Mouse (Mus musculus) embryo, embryonic 10.5 days (tissue): ENCODE data around the gene Prdm16.

ENCODE experiments used
- DNase-seq: peaks from one replicate; pipeline ENCODE4 v3.0.0-alpha.2; 2015; ENCODE audit warnings: low spot score

Prdm16 gene

DNA sequence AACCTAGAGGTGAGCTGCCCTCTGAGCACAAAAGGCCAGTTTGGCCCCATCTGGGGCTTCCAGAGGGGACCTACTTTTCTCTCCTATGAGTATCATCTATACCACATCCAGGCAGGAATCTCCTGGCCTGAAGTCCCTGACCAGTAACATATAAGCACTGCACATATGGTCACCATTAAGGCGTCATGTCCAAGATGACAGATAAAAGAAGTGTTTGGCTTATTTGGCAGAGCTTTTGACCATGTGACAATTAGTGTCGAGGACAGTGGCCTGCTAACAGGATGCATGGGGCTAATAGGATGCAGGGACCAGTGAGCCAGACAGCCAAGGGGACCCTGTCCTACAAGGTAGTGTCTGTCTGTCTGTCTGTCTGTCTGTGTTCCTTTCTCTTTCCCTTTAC lies 250.8 kb downstream of the Prdm16 start:
- peak; percentile 34 for DNase-seq

DNA sequence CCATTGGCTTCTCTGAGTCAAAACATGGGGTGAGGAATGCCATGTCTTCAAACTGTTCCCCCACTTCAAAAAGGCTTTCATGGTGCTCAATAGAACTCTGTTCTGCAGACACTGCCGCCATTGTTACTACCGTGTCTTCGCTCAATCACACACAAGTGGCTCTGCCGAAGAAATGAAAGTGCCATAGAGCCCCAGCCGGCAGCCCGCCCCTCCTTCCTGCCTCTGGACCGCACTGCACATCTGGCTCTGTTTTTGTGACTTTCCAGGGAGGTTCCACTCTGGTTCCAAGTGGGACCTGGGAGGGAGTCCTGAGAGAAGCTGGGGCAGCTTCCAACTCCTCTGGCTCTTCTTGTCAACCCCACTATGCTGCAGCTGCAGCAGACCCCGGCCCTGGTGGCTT lies 251.5 kb downstream of the Prdm16 start:
- no peak for DNase-seq

DNA sequence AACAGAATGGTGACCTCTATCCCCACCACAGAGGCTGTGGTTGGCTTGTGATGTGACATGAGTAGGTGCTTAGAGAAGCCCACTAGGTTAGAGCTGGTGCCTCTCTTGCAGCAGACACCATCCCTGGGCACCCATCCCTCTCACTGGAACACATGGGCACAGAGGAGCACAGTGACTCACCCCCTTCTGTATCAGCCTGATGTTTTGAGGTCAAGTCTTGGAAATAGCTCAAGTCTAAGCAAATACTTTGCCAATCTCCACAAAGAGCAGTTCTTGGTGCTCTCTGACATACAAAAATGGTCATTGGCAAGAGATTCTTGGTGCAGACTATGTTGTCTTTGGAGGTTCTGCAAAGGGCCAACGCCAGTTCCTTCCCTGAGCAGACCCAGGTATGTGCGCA lies 257.8 kb downstream of the Prdm16 start:
- no peak for DNase-seq

DNA sequence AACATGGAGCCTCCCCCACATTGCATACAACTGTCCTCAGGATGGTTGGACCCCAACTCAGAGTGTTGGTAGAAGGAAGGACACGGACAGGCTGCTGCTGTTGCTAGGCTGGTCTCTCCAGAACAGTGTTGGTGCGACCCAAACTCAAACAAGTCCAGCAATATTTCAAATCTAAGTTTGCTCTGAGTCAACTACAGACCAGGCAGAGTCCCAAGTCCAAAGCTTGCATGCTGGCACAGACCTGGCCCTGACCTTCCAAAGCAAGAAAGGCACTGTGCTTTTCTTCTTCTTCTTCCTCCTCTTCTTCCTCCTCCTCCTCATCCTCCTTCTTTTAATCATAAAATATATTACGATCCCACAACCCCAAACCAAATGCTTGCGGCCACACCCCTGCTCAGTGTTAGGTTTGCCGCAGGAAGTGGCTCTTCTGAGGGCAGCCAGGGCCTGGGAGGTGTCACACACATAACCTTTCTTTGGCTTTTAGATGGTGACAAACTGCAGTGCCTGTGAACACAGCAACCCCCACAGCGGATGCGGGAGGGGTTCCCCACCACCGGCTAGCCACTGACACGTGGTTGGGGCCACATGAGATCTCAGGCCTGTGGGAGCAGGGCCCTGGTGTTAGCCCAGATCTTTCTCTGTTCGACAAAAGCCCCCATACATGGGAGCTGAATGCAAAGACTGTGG lies 260.6 kb downstream of the Prdm16 start:
- DNase-seq = no peak

DNA sequence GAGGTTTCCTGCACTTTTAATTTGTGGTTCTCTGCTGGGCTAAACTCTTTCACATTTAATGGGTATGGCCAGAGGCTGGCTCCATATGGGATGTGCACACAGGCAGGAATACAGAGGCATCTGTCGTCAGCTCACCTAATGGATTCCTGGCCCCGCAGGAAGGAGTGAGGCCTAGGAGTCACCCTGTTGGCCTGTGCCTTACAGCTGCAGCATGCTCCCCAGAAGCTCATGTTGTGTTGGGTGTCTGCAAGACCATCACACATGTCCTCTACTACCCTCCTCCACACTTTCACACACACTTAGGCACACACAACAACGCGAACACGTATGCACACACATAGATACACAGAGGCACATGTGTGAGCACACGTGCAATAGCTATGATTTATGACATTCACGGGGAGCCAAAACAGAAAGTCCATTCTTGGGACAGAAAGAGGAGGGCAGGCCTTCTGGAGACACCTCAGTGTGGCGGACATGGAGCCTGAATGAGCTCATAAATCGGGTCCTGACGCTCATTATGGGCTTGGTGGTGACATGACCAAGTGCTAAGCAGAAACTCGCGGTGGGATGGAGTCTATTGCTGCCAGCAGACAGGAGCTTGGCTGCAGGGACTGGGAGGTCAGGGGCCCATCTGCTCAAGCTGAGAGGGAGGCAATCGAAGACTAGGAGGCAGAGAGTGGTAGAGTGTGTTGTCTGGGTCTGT lies 265.0 kb downstream of the Prdm16 start:
- peak; percentile 60 for DNase-seq

DNA sequence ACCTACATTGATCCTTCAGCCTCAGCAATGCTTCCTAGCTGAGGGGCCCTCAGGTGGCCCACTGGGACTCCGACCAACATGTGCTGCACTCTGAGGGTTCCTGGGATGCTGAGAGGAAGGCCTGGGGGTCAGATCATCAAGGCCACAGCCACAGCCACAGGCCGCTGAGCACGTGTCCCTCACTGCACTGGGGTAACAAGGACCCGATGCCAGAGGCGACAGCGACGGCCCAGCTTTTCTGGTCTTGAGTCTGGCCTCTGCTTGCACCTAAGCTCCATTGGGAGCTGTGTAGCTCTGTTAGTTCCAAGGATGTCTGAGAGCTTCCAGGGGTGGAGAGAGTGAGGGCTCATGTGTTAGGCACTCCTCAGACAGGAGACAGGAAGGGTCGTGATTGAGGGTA lies 265.8 kb downstream of the Prdm16 start:
- DNase-seq = no peak

DNA sequence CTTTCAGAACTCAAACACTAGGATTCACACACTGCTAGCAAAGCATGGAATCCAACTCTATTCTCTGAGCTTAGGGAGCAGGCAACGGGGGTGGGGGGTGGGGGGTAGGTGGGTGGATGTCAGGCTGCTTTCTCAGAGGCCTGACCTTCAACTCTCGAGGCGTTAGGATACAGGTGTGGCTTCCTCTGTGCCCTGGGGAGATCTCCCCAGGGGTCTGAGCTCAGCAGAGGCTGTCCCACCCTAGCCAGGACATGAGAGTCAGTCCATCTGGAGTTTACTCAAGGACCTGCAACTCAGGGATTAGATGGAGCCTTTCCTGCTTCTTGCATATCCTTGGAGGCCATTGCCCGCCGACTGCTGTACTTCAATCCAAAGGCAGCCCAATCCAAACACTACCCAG lies 267.6 kb downstream of the Prdm16 start:
- no peak for DNase-seq

DNA sequence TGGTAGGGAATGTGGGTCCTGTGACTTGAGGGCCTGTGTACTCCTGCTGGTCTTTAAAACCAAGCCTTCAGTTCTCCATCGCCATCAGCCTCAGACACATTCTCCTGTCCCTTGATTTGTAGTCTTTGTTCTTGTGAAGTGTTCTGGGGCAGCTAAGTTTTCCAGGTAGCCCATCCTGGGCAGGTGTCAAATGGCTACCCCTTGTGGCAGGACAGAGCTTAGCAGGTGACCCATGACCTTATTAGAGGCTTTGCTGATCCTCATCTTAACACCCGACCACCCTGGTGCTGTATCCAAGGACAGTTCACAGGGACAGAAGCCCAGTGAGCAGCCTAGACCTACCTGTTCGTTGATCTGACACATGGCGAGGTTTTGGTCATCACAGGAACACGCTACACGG lies 269.8 kb downstream of the Prdm16 start:
- no peak for DNase-seq

DNA sequence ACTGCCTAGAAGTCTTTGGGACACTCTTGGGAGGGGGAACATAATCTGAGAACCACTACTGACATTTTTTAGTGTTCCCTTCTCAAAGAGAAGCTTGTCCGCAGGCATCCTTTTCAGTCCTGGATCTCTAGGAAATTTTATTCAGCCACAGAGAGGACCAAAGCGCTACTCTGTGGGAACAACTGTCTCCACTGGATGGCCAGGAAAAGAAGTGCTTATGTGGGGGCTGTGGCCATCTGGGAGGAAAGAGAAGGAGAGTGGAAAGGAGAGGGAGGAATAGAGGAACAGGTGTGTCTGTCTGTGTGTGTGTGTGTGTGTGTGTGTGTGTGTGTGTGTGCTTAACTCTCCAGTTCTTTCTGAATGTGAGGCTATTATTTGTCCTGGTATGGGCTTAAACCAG lies 271.9 kb downstream of the Prdm16 start:
- no peak for DNase-seq

DNA sequence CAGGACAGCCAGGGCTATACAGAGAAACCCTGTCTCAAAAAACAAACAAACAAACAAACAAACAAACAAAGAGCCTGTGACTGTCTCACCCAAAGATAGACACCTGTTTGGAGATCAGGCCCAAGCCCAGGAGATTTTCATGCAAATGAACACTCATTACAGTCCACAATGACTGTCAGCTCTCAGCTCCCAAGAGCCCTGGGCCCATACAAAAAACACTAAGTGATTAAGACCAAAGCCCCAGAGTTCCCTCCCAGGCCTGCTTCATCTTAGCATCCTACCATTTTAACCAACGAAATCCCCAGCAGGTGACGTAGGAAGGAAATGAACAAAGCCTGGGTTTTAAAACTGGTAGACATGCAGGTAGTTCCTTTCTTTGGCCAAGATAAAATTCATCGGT lies 275.8 kb downstream of the Prdm16 start:
- DNase-seq = no peak

DNA sequence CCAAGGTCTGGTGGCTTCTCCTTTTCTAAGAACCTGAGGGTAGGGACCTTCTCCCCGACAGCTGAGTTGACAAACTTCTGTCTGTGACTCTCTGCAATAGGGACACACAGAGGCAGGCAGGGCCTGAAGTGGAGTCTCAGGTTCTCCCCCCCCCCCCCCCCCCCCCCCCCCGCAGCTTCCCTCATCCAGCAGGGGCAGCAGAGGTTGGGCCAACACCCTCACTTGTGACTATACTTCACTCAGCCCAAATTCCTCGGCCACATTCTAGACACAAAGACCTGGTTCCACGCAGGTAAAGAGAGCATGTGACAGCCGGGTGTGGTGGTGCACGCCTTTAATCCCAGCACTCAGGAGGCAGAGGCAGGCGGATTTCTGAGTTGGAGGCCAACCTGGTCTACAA lies 276.2 kb downstream of the Prdm16 start:
- no peak for DNase-seq

DNA sequence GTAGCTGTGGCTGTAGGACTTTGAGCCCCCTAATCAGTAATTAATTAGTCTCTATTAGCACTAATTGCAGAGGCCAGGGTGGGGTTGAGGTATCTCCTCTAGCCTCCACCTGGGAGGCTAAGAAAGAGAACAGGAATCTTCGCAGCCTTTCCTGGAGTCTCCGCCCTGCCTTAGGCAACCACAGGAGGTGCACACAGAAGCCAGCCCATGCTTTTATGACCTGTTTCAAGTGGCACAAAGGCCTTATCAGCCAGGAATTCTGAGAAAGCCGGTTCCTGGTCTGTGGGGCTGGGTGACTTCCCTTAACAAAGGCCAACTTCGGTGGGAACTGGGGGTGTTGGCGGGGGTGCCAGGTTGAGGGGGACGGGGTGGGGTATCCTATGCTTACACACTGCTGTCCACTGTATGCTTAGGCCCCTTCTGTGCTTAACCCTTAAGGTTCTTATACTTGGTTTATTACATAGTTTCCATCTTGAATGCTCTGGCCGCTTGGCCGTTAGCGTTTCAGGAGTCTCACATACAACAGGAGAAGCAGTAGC lies 276.8 kb downstream of the Prdm16 start:
- no peak for DNase-seq

DNA sequence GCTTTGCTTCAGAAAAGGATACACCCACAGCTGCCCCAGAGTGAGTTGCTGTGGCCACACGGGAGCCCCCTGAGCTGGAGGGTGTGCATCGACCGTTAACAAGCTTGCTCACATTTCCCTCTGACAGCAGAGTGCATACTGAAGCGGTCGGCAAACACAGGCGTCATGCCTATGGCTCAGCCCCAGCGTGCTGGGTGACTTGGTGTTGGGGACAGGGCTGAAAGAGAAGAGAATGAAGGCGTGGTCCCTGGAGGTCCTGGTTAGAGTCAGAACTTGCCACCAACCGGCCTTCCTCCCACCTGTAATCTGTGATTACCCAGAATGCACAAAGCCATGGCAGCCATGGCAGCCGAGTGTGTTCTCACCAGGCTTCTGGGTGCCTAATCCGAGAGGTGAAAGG lies 277.9 kb downstream of the Prdm16 start:
- no peak for DNase-seq

DNA sequence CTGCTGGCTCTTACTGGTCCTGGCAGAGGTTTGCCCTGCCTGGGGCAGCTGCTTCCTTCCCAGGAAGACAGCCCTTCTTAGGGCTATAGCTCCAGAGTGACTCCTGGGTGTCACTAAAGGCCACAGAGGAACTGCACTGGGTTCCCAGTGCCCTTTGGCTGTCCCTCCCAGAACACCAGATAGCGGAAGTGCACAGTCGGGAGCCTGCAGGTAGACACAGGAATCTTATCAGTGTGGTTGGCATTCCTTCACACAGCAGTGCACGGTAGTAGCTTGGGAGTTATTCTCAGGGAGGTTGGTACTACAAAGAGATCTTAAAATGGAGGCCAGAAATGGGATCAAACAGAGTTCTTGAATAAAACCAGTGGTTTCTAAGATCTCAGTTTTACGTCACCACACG lies 278.3 kb downstream of the Prdm16 start:
- no peak for DNase-seq

DNA sequence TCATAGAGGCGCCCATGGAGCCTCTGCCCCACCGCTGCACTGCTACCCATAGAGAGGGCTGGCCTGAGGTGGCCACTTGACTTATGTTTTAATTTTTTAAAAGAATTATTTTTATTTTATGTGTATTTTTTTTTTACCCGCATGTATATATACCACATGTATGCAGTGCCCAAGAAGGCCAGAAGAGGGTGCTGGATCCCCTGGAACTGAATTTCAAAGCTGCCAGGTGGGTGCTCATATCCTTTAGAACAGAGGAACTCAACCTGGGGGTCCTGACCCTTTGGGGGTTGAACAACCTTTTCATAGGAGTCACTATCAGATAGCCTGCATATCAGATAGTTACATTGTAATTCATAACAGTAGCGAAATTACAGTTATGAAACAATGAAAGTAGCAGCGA lies 281.3 kb downstream of the Prdm16 start:
- no peak for DNase-seq

DNA sequence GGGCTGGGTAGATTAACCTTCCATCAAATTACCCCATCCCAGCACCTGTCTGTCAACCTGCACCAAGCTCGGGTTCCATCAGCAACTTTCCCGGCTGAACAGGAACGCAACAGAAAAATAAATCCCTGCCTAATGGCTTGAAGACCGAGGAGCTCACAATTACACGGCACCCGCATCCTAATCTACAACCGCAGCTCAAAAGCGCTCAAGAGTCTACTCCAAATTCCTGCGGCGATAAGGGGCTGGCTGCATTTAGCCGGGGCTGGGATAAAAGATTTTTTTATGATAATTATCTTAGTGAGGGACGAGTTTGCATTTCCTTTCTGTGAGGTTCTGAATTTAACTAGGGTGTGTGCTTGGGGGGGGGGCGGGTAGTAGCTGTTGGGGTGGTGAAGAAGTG lies 284.4 kb downstream of the Prdm16 start:
- DNase-seq = no peak

DNA sequence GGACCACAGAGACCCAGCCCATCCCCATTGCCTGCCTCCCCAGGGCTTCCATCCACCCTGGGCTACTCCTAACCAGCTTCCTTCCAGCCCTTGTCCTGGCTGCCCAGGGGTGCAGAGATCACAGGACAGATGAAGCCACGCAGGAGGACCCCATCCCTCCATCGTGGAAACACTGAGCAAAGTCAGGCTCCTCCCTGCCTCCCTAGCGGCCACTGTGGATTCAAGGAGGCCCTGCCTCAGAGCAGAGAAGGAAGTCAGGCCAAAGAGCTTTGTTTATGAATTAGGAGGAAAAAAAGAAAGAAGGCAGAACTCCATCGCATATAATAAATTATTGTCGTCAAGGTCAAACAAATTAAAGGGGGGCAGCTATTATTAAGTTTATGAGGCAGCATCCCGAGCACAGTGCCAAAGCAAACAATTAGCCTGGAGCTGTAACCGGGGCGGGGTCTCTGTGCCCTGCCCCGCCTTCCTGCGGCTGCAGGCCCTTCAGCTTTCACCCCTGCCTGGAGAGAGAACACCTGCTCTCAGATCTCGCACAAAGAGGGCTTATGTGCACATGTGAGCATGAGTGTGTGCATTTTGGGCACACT lies 288.4 kb downstream of the Prdm16 start:
- no peak for DNase-seq

DNA sequence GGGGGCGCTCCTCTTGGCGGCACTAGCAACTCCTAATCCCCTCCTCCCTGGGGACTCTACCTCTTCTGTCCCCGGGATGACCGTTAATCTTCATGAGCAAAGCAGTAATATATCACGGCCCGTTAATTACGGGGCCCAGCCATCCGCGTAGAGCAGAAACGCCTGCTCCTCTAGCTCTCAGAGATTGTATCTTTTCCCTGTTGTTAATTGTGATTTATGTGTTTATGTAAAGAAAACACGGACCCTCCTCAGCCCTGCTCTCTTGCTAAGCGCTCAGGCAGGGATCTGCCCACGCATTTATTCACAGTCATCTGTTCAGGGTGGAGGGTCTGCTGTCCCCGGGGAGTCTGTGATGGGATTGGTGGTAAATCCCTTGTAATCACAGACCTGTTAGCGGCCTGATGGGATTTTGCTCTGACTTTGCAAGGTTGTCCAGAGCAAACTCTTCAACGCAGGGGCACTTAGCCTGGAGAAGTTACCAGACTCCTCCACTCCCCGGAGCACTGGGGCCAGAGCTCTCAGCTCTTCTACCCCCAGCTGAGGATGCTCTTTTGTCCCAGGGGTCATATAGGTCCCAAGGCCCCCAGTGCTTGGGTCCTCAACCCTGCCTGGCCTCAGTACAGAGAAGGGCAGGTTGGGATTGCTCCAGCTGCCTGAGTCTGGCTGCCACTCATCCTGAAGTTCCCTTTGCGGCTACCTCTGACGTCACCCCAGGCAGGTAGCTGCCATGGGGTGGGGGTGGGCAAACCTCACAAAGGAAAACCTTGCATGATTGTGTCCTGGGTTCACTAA lies 289.7 kb downstream of the Prdm16 start:
- DNase-seq = peak; percentile 66

DNA sequence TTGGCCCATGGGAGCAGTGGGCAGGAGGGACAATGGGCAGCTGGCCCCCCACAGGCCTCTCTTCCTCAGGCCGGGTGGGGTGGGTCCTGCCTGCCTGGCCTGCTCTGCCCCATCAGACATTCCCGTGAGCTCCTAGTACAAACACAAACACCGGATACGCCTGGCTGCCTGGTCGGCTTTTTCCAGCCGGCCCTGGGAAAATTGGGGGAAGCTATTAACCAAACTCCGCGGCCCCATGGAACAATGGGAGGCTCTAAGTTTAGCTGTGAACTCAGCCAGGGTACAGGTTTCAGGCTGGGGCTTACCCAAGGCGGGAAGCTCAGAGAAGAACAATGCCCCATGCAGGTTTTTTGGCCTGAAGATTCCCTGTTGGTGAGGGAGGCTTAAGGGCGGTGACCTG lies 300.0 kb downstream of the Prdm16 start:
- DNase-seq = no peak

DNA sequence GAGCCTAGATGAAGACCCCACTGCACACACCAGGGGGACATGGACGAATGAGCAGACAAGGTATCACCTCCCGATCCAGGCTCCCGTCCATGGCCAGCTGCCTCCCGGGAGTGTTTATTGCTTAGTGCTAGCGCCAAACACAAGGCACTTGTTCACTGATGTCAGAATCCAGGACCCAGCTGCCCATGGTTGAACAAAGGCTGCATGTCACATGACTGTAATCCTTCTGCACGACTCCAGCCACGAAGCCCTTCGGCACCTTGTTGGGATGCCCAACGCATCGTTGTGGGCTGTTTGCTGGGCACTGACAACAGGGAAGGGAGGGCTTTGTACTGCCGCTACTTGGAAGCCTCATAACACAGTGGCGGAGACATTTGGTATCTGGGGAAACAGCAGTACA lies 300.9 kb downstream of the Prdm16 start, which contains the start of gene B230104I21Rik:
Gene B230104I21Rik (plus strand): TSS at position 367 of the 400 bp plus-strand sequence.
- no peak for DNase-seq

DNA sequence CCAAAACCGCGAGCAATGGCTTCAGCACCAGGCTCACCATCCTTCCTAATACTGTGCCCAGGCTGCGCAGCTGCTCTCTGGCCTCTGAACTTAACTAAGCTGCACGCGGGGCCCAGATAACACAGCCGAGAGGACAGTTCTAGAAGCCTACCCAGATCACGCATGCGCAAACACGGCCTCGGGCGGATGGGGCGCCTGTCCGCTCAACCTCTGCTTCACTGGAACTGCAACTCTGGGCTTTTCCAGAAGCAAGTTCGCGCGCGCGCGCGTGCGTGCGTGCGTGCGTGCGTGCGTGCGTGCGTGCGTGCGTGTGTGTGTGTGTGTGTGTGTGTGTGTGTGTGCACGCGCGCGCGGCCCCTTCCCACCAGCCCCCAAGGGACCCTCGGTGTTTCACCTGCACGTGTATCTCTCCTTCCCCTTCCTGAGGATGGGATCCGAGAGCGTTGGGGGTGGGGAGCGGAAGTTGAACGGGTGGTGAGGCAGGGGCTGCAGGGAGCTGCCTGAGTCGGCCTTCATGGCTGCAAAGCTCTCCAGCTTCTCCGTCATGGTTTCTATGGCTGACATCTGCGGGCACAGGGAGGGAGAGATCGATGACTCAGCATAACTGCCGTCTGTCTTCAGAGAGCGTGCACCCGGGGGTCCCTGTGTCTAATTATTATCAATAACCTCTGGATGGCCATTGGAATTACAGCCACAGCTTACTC lies 301.8 kb downstream of the Prdm16 start:
- no peak for DNase-seq

DNA sequence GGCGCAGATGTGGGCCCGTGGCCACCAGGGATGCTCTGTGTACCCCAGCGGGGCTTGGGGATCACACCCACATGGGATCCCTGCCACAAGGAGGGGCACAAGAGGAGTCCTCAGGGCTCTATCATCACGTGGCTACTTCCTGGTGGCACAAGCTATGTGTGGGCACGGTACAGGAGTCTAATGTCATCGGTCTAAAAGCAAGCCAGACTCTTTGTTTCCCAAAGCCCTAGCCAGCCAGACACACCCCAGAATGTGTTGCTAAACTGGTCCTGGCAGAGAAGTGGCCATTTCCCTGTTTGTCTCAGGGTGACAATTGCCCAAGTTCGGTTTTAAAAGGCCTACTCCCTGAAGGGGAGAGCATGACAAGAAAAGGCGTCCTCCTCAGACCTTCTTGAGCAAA lies 303.4 kb downstream of the Prdm16 start:
- DNase-seq = no peak
